Mouse (Mus musculus) neural tube, embryonic 12.5 days (tissue): ENCODE measurements at regions not wholly inside any gene's neighbourhood (a gene's known extent, or its start where the extent isn't known, plus 50 kb on each side); places are given as distances from the start of the nearest gene placed in this dataset.

Experiments
- ATAC-seq: fragments of 200-750 bp; cut with Nextera tagmentation; 2 replicates; pipeline ENCODE4 v1.8.0; 2017; ENCODE audit warnings: low read depth, mild to moderate bottlenecking, moderate TSS enrichment, moderate library complexity; ENCODE audit not compliant: low FRiP score
- H3K27ac ChIP-seq: fragments of 300-500 bp; sonication (generic); 2 replicates; pipeline ENCODE4 v1.5.1; 2016
- H3K27me3 ChIP-seq: fragments of 300-500 bp; sonication (generic); replicated peaks from 2 replicates; pipeline ENCODE4 v1.6.1; 2016; ENCODE audit warnings: mild to moderate bottlenecking
- H3K36me3 ChIP-seq: fragments of 300-500 bp; sonication (generic); 2 replicates; pipeline ENCODE4 v1.6.1; 2016; ENCODE audit warnings: mild to moderate bottlenecking
- H3K4me1 ChIP-seq: fragments of 300-500 bp; sonication (generic); 2 replicates; pipeline ENCODE4 v1.6.1; 2016
- H3K4me2 ChIP-seq: fragments of 300-500 bp; sonication (generic); replicated peaks from 2 replicates; pipeline ENCODE4 v1.6.1; 2016; ENCODE audit warnings: mild to moderate bottlenecking
- H3K4me3 ChIP-seq: fragments of 300-500 bp; sonication (generic); 2 replicates; pipeline ENCODE4 v1.5.1; 2016
- H3K9ac ChIP-seq: fragments of 300-500 bp; sonication (generic); 2 replicates; pipeline ENCODE4 v1.6.1; 2016; ENCODE audit warnings: mild to moderate bottlenecking
- H3K9me3 ChIP-seq: fragments of 300-500 bp; sonication (generic); 2 replicates; pipeline ENCODE4 v1.6.1; 2016; ENCODE audit warnings: mild to moderate bottlenecking
- WGBS: fragments of 180-500 bp; shearing (Covaris S2); methylation state at CpG from one replicate; pipeline ENCODE4 v1.1.7; 2016; 5-methylcytosine and 5-hydroxymethylcytosine counted together

- WGBS: 98% methylated on average over 16 of the region's 16 CpGs
- no peak overlapping the region for H3K9ac ChIP-seq
- H3K4me1 ChIP-seq: peaks cover 20% of the 10 kb centered on the region
- H3K4me3 ChIP-seq: no peak overlapping the region
- H3K27ac ChIP-seq: no peak overlapping the region
- no peak for ATAC-seq
- H3K36me3 ChIP-seq: no peaks in the 10 kb centered on the region
- peaks cover 22% of the 10 kb centered on the region for H3K9me3 ChIP-seq
- no peaks in the 10 kb centered on the region for H3K27me3 ChIP-seq
- no peak overlapping the region for H3K4me2 ChIP-seq
Observed at GRCm38 (mm10) chr12:99643016-99643415, 79.6 kb upstream of the Foxn3 start.

GRCm38 (mm10) chr12:99642131-99642895, 78.9 kb upstream of the Foxn3 start:
- no peak overlapping the region for H3K4me3 ChIP-seq
- no peak for ATAC-seq
- 89% methylated on average over 7 of the region's 7 CpGs for WGBS
- no peak overlapping the region for H3K9ac ChIP-seq
- H3K36me3 ChIP-seq: no peaks in the 10 kb centered on the region
- H3K4me2 ChIP-seq: no peak overlapping the region
- no peak overlapping the region for H3K27ac ChIP-seq
- peaks cover 22% of the 10 kb centered on the region for H3K9me3 ChIP-seq
- H3K27me3 ChIP-seq: no peaks in the 10 kb centered on the region
- H3K4me1 ChIP-seq: peaks cover 20% of the 10 kb centered on the region

- peaks cover 22% of the 10 kb centered on the region for H3K9me3 ChIP-seq
- no peaks in the 10 kb centered on the region for H3K27me3 ChIP-seq
- WGBS: 37% methylated on average over 8 of the region's 9 CpGs
- ATAC-seq: no peak
- peaks cover 20% of the 10 kb centered on the region for H3K4me1 ChIP-seq
- H3K27ac ChIP-seq: no peak overlapping the region
- H3K9ac ChIP-seq: 0 out of 2 replicates have a peak overlapping the region, but pooled peaks have one; percentile 26
- H3K4me2 ChIP-seq: peak overlapping the region; percentile 56
- H3K36me3 ChIP-seq: no peaks in the 10 kb centered on the region
- 0 out of 2 replicates have a peak overlapping the region, but pooled peaks have one; percentile 1 for H3K4me3 ChIP-seq
Observed at GRCm38 (mm10) chr12:99641278-99641677, 77.9 kb upstream of the Foxn3 start.

GRCm38 (mm10) chr12:99640214-99641151, 77.1 kb upstream of the Foxn3 start:
- 3% methylated on average over 18 of the region's 18 CpGs for WGBS
- Histone ChIP-seq H3K9me3 (peaks cover 17% of the 10 kb centered on the region), H3K27me3 (no peaks in the 10 kb centered on the region), H3K9ac (0 out of 2 replicates have a peak overlapping the region, but pooled peaks have one; percentile 26), H3K4me1 (peaks cover 20% of the 10 kb centered on the region), H3K4me2 (peak overlapping the region; percentile 56), H3K4me3 (0 out of 2 replicates have a peak overlapping the region, but pooled peaks have one; percentile 1), H3K27ac (no peak overlapping the region), H3K36me3 (no peaks in the 10 kb centered on the region)
- ATAC-seq: peak; percentile 80

GRCm38 (mm10) chr12:99639847-99640213, 76.4 kb upstream of the Foxn3 start:
- Histone ChIP-seq H3K9ac (no peak overlapping the region), H3K4me2 (peak overlapping the region; percentile 56), H3K4me3 (no peak overlapping the region), H3K4me1 (peaks cover 20% of the 10 kb centered on the region), H3K9me3 (peaks cover 11% of the 10 kb centered on the region), H3K27ac (no peak overlapping the region), H3K36me3 (no peaks in the 10 kb centered on the region), H3K27me3 (no peaks in the 10 kb centered on the region)
- peak; percentile 81 for ATAC-seq
- WGBS: 9% methylated on average over 8 of the region's 8 CpGs

GRCm38 (mm10) chr12:99639118-99639517, 75.7 kb upstream of the Foxn3 start:
- H3K36me3 ChIP-seq: no peaks in the 10 kb centered on the region
- no peak overlapping the region for H3K9ac ChIP-seq
- no peak overlapping the region for H3K27ac ChIP-seq
- H3K27me3 ChIP-seq: no peaks in the 10 kb centered on the region
- ATAC-seq: no peak
- WGBS: 82% methylated on average over 3 of the region's 3 CpGs
- no peak overlapping the region for H3K4me3 ChIP-seq
- no peak overlapping the region for H3K4me2 ChIP-seq
- peaks cover 20% of the 10 kb centered on the region for H3K4me1 ChIP-seq
- peaks cover 3% of the 10 kb centered on the region; the same call in 1 of the 2 replicates for H3K9me3 ChIP-seq

- Histone ChIP-seq H3K9ac (no peak overlapping the region), H3K4me1 (peaks cover 20% of the 10 kb centered on the region), H3K36me3 (no peaks in the 10 kb centered on the region), H3K4me2 (no peak overlapping the region), H3K27ac (no peak overlapping the region), H3K4me3 (no peak overlapping the region), H3K27me3 (no peaks in the 10 kb centered on the region), H3K9me3 (no peaks in the 10 kb centered on the region; the same call in 1 of the 2 replicates)
- WGBS: 90% methylated on average over 5 of the region's 5 CpGs
- ATAC-seq: no peak
Observed at GRCm38 (mm10) chr12:99637986-99638385, 74.6 kb upstream of the Foxn3 start.

- WGBS: 93% methylated on average over 3 of the region's 3 CpGs
- Histone ChIP-seq H3K4me3 (no peak overlapping the region), H3K9me3 (no peaks in the 10 kb centered on the region), H3K27me3 (no peaks in the 10 kb centered on the region), H3K4me2 (no peak overlapping the region), H3K36me3 (no peaks in the 10 kb centered on the region), H3K27ac (no peak overlapping the region), H3K4me1 (peaks cover 19% of the 10 kb centered on the region), H3K9ac (no peak overlapping the region)
- ATAC-seq: no peak
Observed at GRCm38 (mm10) chr12:99636234-99636633, 72.9 kb upstream of the Foxn3 start.

GRCm38 (mm10) chr12:99635361-99635760, 72.0 kb upstream of the Foxn3 start:
- Histone ChIP-seq H3K4me1 (peaks cover 11% of the 10 kb centered on the region), H3K4me2 (no peak overlapping the region), H3K4me3 (no peak overlapping the region), H3K27ac (no peak overlapping the region), H3K9me3 (no peaks in the 10 kb centered on the region), H3K9ac (no peak overlapping the region), H3K36me3 (no peaks in the 10 kb centered on the region), H3K27me3 (no peaks in the 10 kb centered on the region)
- ATAC-seq: no peak
- 63% methylated on average over 4 of the region's 4 CpGs for WGBS

GRCm38 (mm10) chr12:99634726-99635125, 71.3 kb upstream of the Foxn3 start:
- no peak for ATAC-seq

GRCm38 (mm10) chr12:99633678-99634077, 70.3 kb upstream of the Foxn3 start:
- no peaks in the 10 kb centered on the region for H3K4me1 ChIP-seq
- no peaks in the 10 kb centered on the region for H3K27me3 ChIP-seq
- H3K9me3 ChIP-seq: no peaks in the 10 kb centered on the region
- no peaks in the 10 kb centered on the region for H3K36me3 ChIP-seq
- no peak overlapping the region for H3K4me3 ChIP-seq
- ATAC-seq: no peak
- H3K9ac ChIP-seq: no peak overlapping the region
- H3K27ac ChIP-seq: no peak overlapping the region
- H3K4me2 ChIP-seq: no peak overlapping the region
- WGBS: 92% methylated on average over 10 of the region's 10 CpGs

More at GRCm38 (mm10) chr12:99634726-99635125, 71.3 kb upstream of the Foxn3 start:
- Histone ChIP-seq H3K4me1 (peaks cover 4% of the 10 kb centered on the region), H3K4me2 (no peak overlapping the region), H3K36me3 (no peaks in the 10 kb centered on the region), H3K9me3 (no peaks in the 10 kb centered on the region), H3K27me3 (no peaks in the 10 kb centered on the region), H3K4me3 (no peak overlapping the region), H3K9ac (no peak overlapping the region), H3K27ac (no peak overlapping the region)
- WGBS: 93% methylated on average over 4 of the region's 4 CpGs

GRCm38 (mm10) chr12:99632988-99633387, 69.6 kb upstream of the Foxn3 start:
- WGBS: 92% methylated on average over 6 of the region's 6 CpGs

More at GRCm38 (mm10) chr12:99632988-99633387, 69.6 kb upstream of the Foxn3 start:
- H3K4me2 ChIP-seq: no peak overlapping the region
- no peak for ATAC-seq
- H3K9me3 ChIP-seq: no peaks in the 10 kb centered on the region
- no peak overlapping the region for H3K4me3 ChIP-seq
- no peak overlapping the region for H3K9ac ChIP-seq
- H3K27ac ChIP-seq: no peak overlapping the region
- H3K4me1 ChIP-seq: peaks cover 6% of the 10 kb centered on the region; the same call in 1 of the 2 replicates
- no peaks in the 10 kb centered on the region for H3K27me3 ChIP-seq
- H3K36me3 ChIP-seq: no peaks in the 10 kb centered on the region
